Mouse (Mus musculus) layer of hippocampus, postnatal 36 days (tissue): ENCODE measurements at regions not wholly inside any gene's neighbourhood (a gene's known extent, or its start where the extent isn't known, plus 50 kb on each side); places are given as distances from the start of the nearest gene placed in this dataset.

Experiments
- DNase-seq, 2 experiments: peaks; one replicate each; pipeline ENCODE4 v3.0.0; 2022

DNA sequence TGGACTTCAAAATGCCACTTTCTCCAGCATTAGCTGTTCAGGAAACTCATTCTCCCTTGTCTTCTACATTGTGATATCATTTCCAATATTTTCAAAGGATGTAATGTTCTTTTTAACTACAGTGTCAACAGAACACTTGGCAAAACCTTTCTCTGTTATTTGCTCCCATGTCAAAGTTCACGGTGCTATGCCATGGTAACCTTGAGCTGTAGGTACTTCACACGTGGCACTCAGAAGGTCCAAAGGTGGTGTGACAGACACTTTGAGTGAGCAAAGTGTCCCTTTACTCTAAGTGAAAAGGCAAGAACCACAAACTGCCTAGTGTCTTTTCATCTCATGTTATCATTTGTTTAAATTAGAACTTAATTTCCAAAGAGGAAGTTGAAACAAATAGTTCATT lies 53.3 kb upstream of the Tram2 start:
- DNase-seq: no peak

DNA sequence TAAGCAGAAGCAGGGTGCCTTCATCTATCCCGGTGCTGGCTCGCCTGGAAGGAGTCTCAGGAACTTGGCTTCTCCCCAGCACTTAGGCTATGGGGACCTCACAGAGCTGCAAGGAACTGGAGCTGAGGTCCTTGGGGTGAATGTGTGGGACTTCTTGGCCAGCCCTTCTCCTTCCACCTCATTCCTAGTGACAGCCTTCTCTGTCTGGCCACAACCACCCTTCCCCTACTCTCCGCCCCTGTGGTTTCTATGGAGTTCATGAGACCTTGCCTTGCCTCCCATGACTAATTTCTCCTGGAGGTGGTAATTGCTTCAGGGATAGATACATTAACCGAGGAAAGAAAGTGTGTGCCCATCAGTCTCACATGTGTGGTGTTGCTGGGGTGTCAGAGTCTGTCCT lies 67.9 kb upstream of the Tram2 start:
- DNase-seq: no peak

DNA sequence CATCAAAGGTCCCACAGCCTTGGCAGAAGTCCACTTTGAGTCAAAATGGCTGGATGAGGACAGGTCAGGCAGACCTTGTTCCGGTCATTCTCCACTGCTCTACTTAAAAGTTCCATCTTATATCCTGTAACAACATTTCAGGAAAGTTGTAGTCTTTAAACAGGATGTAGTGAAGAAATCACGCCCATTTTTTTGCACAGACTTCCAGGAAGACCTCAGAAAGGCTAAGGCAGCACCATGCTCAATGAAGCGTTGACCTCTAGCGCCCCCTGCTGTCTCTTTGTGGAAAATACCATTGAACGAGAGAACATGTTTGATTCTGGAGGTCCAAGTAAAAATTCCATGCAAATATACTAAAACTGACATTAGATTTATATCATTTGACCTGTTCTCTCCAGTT lies 56.6 kb upstream of the Tmem14a start:
- peak; percentile 42 to 69 for DNase-seq

DNA sequence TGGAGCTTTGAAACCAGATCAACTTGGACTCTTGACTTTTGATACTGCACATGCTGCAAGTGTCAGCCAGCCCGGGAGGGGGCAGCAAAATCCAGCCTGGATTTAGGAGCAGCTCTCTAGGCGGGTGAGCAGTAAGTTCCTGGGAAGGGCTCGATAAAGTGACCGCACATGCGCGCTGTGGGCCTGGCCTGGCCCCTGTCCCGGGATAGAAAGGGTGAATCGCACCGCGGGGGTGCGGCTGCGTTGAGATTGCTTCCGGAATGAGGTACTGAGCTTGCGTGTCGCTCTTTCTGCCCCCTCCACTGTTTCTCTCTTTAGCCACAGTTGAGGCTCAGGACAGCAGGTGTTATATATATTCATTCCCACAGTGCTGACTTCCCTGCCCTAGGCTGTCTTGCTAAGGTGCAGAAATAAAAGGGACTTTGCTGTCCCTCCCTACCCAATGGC lies 52.1 kb upstream of the Tmem14a start:
- DNase-seq: peak; percentile 84 to 85

DNA sequence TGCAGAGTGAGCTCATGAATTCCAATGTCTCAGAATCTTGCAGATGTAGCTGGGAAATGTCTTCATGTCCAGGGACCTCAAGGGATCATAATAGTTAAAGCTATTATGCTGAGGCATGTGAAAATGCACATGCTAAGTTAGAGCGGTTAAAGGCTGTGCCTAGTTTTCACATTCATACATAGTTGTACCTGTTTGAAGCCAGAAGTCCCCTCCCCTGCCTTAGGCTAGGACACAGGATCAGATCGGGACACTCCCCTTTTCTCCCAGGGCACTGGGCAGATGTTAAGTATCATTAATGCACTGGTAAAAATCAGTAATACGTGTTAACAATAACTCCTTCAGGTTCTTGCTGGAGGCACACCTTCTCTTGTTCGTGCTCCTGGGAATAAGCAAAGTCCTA lies 51.6 kb upstream of the Tmem14a start:
- peak in 1 of 2 experiments; percentile 3 for DNase-seq
